Mouse (Mus musculus) urinary bladder, postnatal 4 days (tissue): Measurements from ENCODE around the gene Zfp354b.

Source experiments
- DNase-seq, 2 experiments: peaks; one replicate each; pipeline ENCODE4 v3.0.0; 2021 to 2022; ENCODE audit warnings: low spot score in 2 of 2

The Zfp354b gene

GRCm38 (mm10) chr11:50931451-50931866 is at the start of gene Zfp354b:
TSS of gene Zfp354b (minus strand) at chr11:50931633.
- peak; percentile 70 to 77 for DNase-seq

- no peak for DNase-seq
Measured at GRCm38 (mm10) chr11:50977216-50977615, 45.8 kb upstream of the Zfp354b start.

- no peak for DNase-seq
Measured at GRCm38 (mm10) chr11:50966230-50966629, 34.8 kb upstream of the Zfp354b start, which contains the start of gene Olfr1378. TSS of gene Olfr1378 (plus strand) at chr11:50966530.

- no peak for DNase-seq
Measured at GRCm38 (mm10) chr11:50964886-50965285, 33.5 kb upstream of the Zfp354b start.

GRCm38 (mm10) chr11:50953665-50954064 is 22.2 kb upstream of the Zfp354b start, which contains the start of gene Prop1:
TSS of gene Prop1 (minus strand) at chr11:50953765.
- DNase-seq = no peak

- DNase-seq = no peak
Measured at GRCm38 (mm10) chr11:50952290-50952689, 20.9 kb upstream of the Zfp354b start.

GRCm38 (mm10) chr11:50943506-50943905 is 12.1 kb upstream of the Zfp354b start, which contains the start of gene 4933414I15Rik:
TSS of gene 4933414I15Rik (minus strand) at chr11:50943765.
- no peak for DNase-seq

GRCm38 (mm10) chr11:50942386-50942785 is 11.0 kb upstream of the Zfp354b start:
- no peak for DNase-seq

GRCm38 (mm10) chr11:50939621-50940366 is 8.4 kb upstream of the Zfp354b start:
- no peak for DNase-seq

GRCm38 (mm10) chr11:50938435-50938834 is 7.0 kb upstream of the Zfp354b start:
- no peak for DNase-seq

GRCm38 (mm10) chr11:50932040-50932439 is 607 bp upstream of the Zfp354b start:
- DNase-seq = no peak

GRCm38 (mm10) chr11:50931021-50931420 is 412 bp downstream of the Zfp354b start:
- no peak for DNase-seq

- peak in 1 of 2 experiments; percentile 16 for DNase-seq
Measured at GRCm38 (mm10) chr11:50930469-50931014, 891 bp downstream of the Zfp354b start.

- DNase-seq = peak; percentile 85 to 90
Measured at GRCm38 (mm10) chr11:50915671-50916320, 15.6 kb downstream of the Zfp354b start, which contains the start of gene Zfp2. TSS of gene Zfp2 (minus strand) at chr11:50916165.

GRCm38 (mm10) chr11:50914461-50914860 is 17.0 kb downstream of the Zfp354b start:
- DNase-seq = peak in 1 of 2 experiments; percentile 17

- peak in 1 of 2 experiments; percentile 40 for DNase-seq
Measured at GRCm38 (mm10) chr11:50913301-50913700, 18.1 kb downstream of the Zfp354b start.

- DNase-seq = no peak
Measured at GRCm38 (mm10) chr11:50908136-50908535, 23.3 kb downstream of the Zfp354b start.

GRCm38 (mm10) chr11:50897359-50897758 is 34.1 kb downstream of the Zfp354b start:
- no peak for DNase-seq

- no peak for DNase-seq
Measured at GRCm38 (mm10) chr11:50892441-50892840, 39.0 kb downstream of the Zfp354b start.

- peak; percentile 79 to 82 for DNase-seq
Measured at GRCm38 (mm10) chr11:50887390-50888128, 43.9 kb downstream of the Zfp354b start, which contains the start of gene Zfp454. TSS of gene Zfp454 (minus strand) at chr11:50887651.

GRCm38 (mm10) chr11:50886933-50887293 is 44.5 kb downstream of the Zfp354b start:
- no peak for DNase-seq
